Mouse (Mus musculus) urinary bladder, adult 18-20 months (tissue): ENCODE data around the gene Inpp4a.

Experiments
- DNase-seq, 2 experiments: peaks; one replicate each; pipeline ENCODE4 v3.0.0; 2022; ENCODE audit warnings: low spot score in 2 of 2, mixed read lengths in 2 of 2

The Inpp4a gene

DNA sequence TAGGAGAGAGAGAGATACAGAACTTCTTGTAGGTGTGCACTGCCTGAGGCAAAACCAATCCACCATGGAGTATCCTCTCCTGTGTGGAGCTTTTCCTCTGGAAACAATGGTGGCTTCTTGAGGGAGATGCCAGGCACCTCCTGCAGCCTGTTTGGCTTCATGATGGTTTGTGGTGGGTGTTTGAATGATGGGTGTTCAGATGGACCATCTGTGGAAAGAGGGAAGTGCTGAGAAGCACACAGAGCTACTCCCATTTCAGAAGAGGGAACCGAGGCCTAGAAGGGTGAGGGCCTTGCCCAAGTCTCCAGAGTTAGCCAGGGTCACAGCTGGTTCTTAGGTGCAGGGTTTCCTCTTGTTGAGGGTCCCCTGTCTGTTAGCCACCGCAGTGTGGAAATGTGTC is 23.0 kb downstream of the Inpp4a start:
- no peak for DNase-seq

- no peak for DNase-seq
These were observed 23.5 kb downstream of the Inpp4a start for GRCm38 (mm10) chr1:37323208-37323607.

- DNase-seq: no peak
These were observed 24.9 kb downstream of the Inpp4a start for GRCm38 (mm10) chr1:37324569-37324968.

DNA sequence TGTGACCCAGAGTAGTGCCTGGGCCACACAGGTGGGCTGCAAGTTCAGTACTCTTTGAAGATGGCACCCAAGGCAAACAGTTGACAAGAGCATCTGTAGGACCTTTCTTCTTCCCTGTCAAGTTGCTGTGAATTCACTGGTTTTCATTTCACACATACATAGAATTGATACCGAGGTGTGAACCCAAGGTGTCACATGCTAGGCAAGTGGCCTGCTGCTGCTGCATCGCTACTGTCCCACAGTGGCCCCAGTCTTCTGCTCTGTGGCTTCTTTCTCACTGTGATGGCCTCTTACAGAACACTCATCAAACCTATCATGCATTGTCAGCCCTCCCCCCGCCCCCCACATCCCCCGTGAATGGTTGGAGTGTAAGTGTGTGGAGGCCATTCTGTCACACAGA is 27.6 kb downstream of the Inpp4a start:
- no peak for DNase-seq

DNA sequence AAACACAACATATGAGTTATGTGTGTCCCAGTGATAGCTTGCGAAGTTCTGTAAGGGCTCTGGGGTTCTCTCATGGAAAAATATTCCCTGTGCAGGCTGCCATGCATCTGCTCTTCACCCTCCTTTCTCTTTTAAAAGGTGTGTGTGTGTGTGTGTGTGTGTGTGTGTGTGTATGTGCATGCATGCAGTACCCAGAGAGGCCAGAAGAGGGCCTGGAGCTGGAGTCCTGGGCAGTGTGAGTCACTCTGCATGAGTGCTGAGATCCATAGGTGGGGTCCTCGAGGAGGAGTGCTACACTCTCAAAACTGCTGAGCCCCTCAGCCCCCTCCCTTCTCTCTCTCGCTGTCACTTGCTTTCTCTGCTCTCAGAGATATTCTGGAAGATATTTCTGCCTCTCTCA is 29.5 kb downstream of the Inpp4a start:
- no peak for DNase-seq

DNA sequence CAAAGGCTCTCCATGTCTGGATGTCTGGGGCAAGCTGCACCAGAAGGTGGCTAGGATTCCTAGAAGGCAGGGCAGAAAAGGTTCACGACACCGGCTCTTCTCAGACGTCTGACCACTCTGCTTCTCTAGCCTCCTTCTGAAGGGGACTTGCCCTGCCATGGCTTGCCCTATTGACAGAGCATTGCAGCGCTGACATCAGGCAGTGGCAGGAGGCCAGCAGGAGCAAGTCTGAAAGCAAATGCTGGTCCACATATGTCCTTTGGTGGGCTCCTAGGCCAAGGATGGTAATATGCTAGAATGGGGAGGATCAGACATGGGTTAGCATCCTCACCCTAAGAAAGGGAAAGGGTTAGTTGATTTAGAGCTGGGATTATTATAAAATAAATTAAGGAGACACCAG is 30.2 kb downstream of the Inpp4a start:
- DNase-seq: no peak

DNA sequence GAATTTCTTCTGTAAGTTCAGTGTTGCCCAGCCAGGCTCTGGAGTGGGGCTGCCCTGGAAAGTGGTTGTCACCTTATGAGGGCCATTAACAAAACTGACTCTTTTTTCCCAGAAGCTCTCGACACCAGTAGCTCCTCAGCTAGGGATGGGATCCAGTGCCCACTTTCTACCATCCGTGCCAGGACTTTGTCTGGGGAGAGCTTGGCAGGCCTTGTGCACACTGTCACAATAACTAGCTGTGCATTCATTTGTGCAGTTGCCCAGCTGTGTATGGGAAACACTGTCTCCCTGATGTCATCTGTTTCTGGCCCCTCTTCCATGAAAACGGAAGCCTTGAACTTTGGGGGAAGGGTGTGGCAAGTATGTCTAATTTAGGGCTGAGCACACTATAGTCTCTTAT is 33.1 kb downstream of the Inpp4a start:
- DNase-seq: no peak

DNA sequence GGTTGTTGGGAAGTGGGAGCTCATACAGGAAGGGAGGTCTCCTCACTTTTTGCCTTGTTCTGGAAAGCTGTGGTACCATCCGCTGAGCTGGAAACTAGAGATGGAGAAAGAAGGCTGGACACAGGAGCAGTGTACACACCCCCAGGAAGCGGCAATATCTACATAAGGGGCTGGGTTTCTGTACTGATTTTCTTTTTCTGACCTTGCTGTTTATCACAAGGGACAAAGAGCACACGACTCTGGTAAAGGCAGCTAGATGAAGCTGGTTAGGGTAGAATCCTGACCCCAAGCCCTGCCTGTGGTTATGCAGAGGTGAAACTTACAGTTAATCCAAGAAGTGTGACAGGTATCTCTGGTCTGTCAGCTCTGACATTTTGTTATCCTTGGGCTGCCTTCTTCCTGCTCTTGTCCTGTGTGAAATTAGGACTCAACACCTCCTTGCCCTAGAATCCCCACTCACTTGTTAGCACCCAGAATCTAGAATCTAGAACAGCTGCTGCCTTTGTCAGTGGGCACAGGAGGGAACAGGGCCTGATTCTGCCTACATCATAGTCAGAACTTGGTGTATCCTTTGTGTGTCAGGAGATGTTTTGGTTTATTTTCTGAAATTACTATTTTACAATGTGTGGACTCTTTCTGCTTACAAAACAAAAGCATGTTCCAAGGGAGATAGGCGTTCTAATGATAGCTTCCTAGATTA is 34.2 kb downstream of the Inpp4a start:
- no peak for DNase-seq

- DNase-seq: no peak
These were observed 36.4 kb downstream of the Inpp4a start for GRCm38 (mm10) chr1:37336022-37336421.

DNA sequence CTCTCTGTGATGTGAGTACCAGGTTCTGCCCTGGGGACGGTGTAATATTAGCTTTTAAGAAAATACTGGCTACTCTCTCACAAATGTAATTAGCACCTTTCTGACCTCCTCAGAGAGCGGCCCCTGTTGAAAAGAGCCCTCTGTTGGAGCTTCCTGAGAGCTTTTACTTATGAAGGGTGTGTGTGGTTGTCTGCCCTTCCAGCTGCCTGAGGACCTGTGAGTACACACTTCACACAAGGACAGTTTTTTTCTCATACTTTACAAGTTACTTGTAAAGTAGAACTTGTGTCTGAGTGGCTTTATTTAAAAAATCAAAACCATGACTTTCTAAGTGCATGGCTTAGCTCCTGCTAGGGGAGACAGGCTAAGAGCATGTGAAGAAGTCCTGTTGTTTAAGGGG is 37.1 kb downstream of the Inpp4a start:
- no peak for DNase-seq

GRCm38 (mm10) chr1:37337273-37337672 is 37.6 kb downstream of the Inpp4a start:
- no peak for DNase-seq

- DNase-seq: no peak
These were observed 39.5 kb downstream of the Inpp4a start for GRCm38 (mm10) chr1:37339144-37339543.

- no peak for DNase-seq
These were observed 41.7 kb downstream of the Inpp4a start for GRCm38 (mm10) chr1:37341347-37341746.

DNA sequence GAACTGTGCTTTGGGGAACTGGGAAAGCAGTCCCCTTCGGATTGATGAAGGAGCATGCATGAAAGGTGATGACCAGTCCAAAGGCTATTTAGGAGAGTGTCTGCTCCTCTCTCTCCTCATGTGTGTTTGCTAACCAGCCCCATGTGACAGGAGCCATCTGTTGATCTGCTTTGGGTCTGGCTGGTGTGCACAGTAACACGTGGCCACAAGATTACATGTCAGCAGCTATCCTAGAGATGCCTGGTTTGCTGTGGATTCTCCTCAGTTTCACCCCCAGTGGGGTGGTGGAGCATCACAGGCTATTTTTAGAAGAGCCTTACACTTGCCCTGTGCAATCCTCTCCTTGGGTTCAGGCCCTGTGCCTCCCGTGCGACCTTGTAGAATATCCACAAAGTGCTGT is 42.2 kb downstream of the Inpp4a start:
- DNase-seq: no peak

GRCm38 (mm10) chr1:37342524-37342923 is 42.9 kb downstream of the Inpp4a start:
- DNase-seq: no peak

DNA sequence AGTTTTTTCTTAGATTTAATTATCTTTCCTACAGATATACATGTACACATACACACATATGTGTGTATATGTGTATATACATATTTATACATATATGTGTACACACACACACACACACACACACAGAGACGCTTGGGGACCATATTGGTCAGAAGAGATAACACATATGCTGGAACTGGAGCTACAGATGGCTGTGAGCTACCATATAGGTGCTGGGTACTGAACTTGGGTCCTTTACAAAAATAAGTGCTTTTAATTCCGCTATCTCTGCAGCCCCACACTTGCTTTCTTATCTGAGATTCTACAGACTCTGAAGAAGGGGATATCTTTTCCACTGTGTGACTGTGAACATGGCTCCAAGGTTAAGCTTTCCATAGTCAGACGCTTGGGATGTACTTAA is 43.6 kb downstream of the Inpp4a start:
- no peak for DNase-seq

DNA sequence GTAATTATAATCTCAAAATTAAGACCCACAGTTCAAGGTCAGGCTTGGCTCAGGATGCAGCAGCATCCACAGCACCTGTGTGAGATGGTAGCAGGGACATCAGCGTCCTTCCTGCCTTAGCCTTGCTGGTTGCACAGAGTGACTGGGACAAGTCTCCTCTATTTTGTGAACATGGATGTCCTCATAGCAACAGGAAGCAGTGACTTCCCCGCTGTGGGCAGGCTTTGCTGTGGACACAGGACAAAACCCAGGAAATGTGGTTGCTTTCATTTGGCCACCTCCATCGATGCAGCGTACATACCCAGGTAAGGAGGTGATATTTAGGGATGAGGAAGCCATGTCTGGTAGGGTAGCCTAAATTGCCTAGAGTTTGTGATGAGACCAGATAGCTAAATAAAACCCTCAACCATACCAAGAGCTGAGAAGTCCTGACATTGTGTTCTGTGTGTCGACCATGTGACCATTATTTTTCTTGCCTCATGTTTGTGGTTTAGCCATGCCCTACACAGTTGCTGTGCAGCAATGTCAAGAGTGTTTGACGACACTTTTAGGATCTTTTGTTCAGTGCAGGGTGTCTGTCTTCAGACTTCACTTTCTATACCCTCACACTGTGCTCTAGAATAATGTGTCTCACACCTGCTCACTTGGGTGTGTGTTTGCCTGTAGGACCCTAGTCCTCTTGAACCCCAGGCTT is 44.7 kb downstream of the Inpp4a start:
- DNase-seq: no peak

DNA sequence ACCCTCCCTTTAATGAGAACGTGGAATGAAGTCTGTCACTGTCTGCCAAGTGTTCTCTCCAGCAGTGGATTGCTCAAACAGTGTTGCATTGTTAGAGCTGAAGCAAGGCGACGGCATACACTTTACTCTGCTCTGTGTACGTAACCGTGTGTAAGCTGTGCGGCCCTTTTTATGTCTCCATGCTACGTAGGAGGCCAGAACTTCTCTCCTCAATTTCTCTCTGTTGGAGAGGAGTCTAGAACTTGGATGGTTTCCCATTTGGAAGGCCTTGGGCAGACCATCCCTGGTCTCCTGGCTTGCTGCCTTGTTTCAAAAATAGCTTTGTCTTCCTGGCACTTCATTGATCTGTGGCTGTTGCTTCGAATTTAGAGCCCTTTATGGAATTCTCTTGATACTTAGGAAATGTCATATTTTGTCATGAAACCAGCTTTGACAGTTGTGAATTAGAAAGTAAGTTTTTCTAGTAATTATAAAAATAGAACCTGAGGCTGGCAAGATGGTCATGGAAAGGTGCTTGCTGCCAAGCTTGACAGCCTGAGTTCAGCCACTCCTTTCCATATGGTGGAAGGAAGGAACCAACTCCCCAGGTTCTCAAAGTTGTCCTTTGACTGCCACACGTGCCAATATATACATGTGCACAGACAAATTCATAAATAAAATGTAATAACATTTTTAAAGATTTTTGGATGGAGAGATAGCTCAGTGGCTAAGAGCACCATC is 47.9 kb downstream of the Inpp4a start:
- DNase-seq: no peak

- DNase-seq: no peak
These were observed 51.4 kb downstream of the Inpp4a start for GRCm38 (mm10) chr1:37350886-37351651.

GRCm38 (mm10) chr1:37351961-37352360 is 52.3 kb downstream of the Inpp4a start:
- no peak for DNase-seq

DNA sequence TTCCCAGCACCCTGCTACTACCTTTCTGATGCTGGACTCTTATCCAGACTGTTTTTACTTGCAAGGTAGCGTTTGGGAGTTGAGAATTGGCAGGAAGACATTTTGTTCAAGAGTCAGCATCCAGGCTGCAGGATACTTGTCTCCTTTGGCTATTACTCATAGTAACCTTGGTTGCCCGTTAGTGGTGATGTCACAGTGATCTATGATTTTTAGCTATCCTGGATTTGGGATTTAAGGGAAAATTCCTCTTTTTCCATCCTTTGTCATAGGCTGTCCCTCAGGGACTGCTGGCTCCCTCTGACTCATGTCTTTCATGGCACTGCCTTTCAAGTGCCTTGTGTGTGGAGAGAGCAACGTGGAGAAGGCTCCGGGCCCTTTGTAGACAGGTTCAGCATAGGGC is 53.8 kb downstream of the Inpp4a start:
- no peak for DNase-seq

- DNase-seq: no peak
These were observed 55.8 kb downstream of the Inpp4a start for GRCm38 (mm10) chr1:37355492-37355891.
